Mouse (Mus musculus): ENCODE results near the gene Sun5. TPM values are rescaled to one million over a fixed set of nuclear protein-coding genes. Genes with fewer than 3 reads are reported as not detected.
"Not testable (repeated sequence)": the region's sequence is repeated elsewhere in the genome, so short reads cannot be mapped to it uniquely, and the experiment has no call there.

Sun5 gene
- polyA plus RNA-seq, 1 experiment: not detected

DNA sequence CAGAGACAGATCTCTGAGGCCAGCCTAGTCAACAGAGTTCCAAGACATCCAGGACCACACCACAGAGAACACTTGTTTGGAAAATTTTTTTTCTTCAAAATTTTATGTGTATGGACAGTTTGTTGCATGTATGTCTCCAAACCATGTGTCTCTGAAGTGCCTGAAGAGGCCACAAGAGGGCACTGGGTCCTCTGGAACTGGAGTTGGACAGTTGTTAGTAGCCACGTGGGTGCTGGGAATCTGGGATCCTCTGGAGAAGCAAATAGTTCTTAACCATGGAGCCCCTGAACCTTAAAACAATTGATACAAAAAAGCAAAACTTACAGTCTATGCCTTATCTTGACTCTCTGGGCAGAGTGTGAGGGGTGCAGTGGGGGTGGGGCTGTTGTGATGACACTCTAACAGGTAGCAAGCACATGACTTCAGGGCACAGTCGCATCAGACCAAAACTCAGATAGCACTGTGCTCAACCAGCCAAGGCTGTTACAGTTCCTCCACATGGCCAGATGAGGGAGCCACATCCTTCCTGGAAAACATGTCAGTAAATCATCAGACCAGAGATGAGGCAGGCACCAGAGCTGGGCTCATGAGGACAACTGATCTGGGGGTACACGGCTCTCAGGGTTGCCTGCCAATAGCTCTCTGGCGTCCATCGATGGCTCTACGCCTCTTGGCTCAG, 20.4 kb downstream of the Sun5 start:
- Histone ChIP-seq H3K4me3 (ENCODE audit: low read depth, low read length) (no peak overlapping the region), H3K36me3 (ENCODE audit: control insufficient read depth, insufficient read depth, low read length) (no peaks in the 10 kb centered on the region), H3K27ac (ENCODE audit: insufficient read depth, low read depth, low read length) (no peak overlapping the region), H3K4me1 (ENCODE audit: control insufficient read depth, insufficient read depth, insufficient read length, low read length) (no peaks in the 10 kb centered on the region), H3K27me3 (ENCODE audit: control insufficient read depth, insufficient read depth, low read length) (no peaks in the 10 kb centered on the region)
- 81% methylated on average over 6 of the region's 6 CpGs for WGBS
- no peak for TF ChIP-seq CTCF (IDR thresholded peaks at IDR 0.05; ENCODE audit: extremely low read depth, insufficient read length, insufficient replicate concordance, low read depth, low read length)

DNA sequence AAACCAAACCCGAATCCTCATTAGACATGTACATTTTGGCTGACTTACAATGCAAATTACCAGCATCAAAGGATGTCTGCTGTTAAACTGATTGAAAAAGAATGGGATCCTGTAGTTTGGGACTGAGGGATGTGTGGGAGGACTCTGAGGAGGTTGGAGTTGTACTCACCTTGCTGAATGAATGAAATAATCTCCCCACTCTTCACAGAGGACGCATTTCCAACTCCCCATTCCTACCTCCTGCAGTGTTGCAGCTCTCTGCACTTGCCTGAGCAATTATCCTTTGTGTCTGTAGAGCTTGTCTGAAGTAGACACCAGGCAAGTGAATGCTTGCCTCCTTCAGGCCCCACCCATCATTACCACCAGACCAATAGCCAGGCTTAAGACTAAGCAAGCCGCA, 22.5 kb downstream of the Sun5 start:
- Histone ChIP-seq H3K36me3 (ENCODE audit: control insufficient read depth, insufficient read depth, low read length) (no peaks in the 10 kb centered on the region), H3K27ac (ENCODE audit: insufficient read depth, low read depth, low read length) (no peak overlapping the region), H3K4me1 (ENCODE audit: control insufficient read depth, insufficient read depth, insufficient read length, low read length) (no peaks in the 10 kb centered on the region), H3K27me3 (ENCODE audit: control insufficient read depth, insufficient read depth, low read length) (no peaks in the 10 kb centered on the region), H3K4me3 (ENCODE audit: low read depth, low read length) (no peak overlapping the region)
- 85% methylated on average over 3 of the region's 3 CpGs for WGBS
- TF ChIP-seq CTCF (IDR thresholded peaks at IDR 0.05; ENCODE audit: extremely low read depth, insufficient read length, insufficient replicate concordance, low read depth, low read length) (no peak), POLR2A (IDR thresholded peaks at IDR 0.05; ENCODE audit: low read depth, low read length) (no peak)

DNA sequence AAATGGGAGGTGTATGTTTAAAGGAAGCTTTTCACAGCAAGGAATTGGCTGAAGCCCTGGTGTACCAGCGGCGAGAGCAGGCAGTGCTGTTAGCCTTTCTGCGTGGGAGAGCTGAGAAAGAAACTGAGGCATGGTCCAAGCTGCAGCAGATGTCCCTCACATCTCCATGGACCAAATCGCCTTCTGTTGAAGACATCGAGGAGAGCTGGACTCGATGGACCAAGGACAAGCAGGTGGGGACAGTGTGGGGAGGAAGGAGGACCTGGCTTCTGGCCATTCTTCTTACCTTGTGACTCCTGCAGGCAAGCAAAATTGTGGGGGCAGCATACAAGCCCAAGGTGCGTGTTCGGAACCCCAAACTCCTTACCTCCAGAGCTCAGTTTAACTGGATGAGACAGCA, 28.0 kb downstream of the Sun5 start:
- H3K4me3 ChIP-seq (ENCODE audit: low read depth, low read length): no peak overlapping the region
- no peaks in the 10 kb centered on the region for H3K4me1 ChIP-seq (ENCODE audit: control insufficient read depth, insufficient read depth, insufficient read length, low read length)
- H3K36me3 ChIP-seq (ENCODE audit: control insufficient read depth, insufficient read depth, low read length): no peaks in the 10 kb centered on the region
- no peak for TF ChIP-seq CTCF (IDR thresholded peaks at IDR 0.05; ENCODE audit: extremely low read depth, insufficient read length, insufficient replicate concordance, low read depth, low read length)
- no peak for TF ChIP-seq POLR2A (IDR thresholded peaks at IDR 0.05; ENCODE audit: low read depth, low read length)
- no peaks in the 10 kb centered on the region for H3K27me3 ChIP-seq (ENCODE audit: control insufficient read depth, insufficient read depth, low read length)
- no peak overlapping the region for H3K27ac ChIP-seq (ENCODE audit: insufficient read depth, low read depth, low read length)
- WGBS: 73% methylated on average over 8 of the region's 8 CpGs

DNA sequence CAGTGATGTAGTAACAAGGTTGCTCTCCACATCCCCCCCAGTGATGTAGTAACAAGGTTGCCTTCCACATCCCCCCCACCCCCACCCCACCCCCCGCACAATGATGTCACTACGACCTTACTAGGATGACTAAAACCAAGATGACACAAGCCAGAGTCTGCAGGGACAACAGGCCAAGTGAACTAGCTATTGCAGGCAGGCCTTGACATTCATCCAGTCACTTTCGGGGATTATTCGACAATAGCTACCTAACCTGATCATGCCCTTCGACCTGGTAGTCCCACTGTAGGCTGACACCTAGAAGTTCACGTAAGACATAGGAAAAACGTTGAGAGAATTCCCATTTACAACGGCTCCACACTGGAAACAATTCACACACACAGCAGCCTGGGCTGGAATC, 37.6 kb downstream of the Sun5 start:
- Histone ChIP-seq H3K27ac (ENCODE audit: insufficient read depth, low read depth, low read length) (no peak overlapping the region), H3K4me3 (ENCODE audit: low read depth, low read length) (no peak overlapping the region), H3K27me3 (ENCODE audit: control insufficient read depth, insufficient read depth, low read length) (no peaks in the 10 kb centered on the region), H3K4me1 (ENCODE audit: control insufficient read depth, insufficient read depth, insufficient read length, low read length) (no peaks in the 10 kb centered on the region), H3K36me3 (ENCODE audit: control insufficient read depth, insufficient read depth, low read length) (no peaks in the 10 kb centered on the region)
- TF ChIP-seq POLR2A (IDR thresholded peaks at IDR 0.05; ENCODE audit: low read depth, low read length) (no peak), CTCF (IDR thresholded peaks at IDR 0.05; ENCODE audit: extremely low read depth, insufficient read length, insufficient replicate concordance, low read depth, low read length) (no peak)
- 80% methylated on average over 8 of the region's 8 CpGs for WGBS

DNA sequence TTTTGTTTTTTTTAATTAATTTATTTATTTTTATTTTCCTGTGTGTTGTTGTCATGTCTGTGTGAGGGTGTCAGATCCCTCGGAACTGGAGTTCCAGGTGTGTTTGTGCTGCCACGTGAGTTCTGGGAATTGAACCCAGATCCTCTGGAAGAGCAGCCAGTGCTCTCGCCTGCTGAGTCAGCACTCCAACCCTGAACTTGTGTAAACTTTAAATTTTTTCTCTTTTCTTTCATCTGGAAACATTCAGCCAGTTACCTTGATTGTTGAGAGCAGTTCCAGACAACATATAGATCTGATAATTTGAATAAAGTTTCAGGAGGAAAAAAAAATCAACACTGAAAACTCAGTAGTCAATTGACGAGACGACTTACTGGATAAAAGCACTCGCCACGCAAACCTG, 42.2 kb downstream of the Sun5 start:
- WGBS: 75% methylated on average over 7 of the region's 7 CpGs
- TF ChIP-seq CTCF (IDR thresholded peaks at IDR 0.05; ENCODE audit: extremely low read depth, insufficient read length, insufficient replicate concordance, low read depth, low read length): no peak
- no peak for TF ChIP-seq POLR2A (IDR thresholded peaks at IDR 0.05; ENCODE audit: low read depth, low read length)
- H3K36me3 ChIP-seq (ENCODE audit: control insufficient read depth, insufficient read depth, low read length): no peaks in the 10 kb centered on the region

DNA sequence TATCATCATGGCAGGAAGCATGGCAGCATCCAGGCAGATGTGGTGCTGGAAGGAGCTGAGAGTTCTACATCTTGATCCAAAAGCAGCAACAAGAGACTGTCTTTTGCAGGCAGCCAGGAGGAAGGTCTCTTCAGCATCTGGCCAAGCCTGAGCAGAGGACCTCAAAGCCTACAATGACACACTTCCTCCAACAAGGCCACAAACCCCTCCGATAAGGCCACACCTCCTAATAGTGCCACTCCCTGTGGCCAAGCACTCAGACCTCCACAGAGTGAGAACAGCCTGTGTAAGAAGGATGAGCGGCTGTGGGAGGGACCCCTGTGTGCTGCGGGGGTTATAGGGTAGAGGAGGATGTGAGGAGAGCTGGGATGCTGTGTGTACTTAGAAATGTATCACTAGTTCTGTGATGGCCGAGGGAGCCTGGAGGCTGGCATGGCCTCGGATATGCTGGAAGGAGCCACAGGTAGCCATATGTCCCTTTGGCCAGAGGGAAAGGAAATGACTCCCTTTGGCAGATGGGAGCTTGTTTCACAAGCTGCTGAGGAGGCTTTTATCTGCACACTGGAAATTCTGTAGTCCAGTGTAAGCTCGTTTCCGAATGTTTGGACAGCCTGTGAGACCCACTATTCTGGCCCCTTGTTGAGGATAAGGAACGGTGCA, 43.6 kb downstream of the Sun5 start:
- Histone ChIP-seq H3K27ac (ENCODE audit: insufficient read depth, low read depth, low read length) (no peak overlapping the region), H3K4me3 (ENCODE audit: low read depth, low read length) (no peak overlapping the region), H3K36me3 (ENCODE audit: control insufficient read depth, insufficient read depth, low read length) (no peaks in the 10 kb centered on the region), H3K4me1 (ENCODE audit: control insufficient read depth, insufficient read depth, insufficient read length, low read length) (no peaks in the 10 kb centered on the region), H3K27me3 (ENCODE audit: control insufficient read depth, insufficient read depth, low read length) (no peaks in the 10 kb centered on the region)
- TF ChIP-seq POLR2A (IDR thresholded peaks at IDR 0.05; ENCODE audit: low read depth, low read length) (no peak), CTCF (IDR thresholded peaks at IDR 0.05; ENCODE audit: extremely low read depth, insufficient read length, insufficient replicate concordance, low read depth, low read length) (no peak)
- WGBS: 71% methylated on average over 8 of the region's 8 CpGs

More for the DNA sequence above, 42.2 kb downstream of the Sun5 start:
- no peak overlapping the region for H3K27ac ChIP-seq (ENCODE audit: insufficient read depth, low read depth, low read length)
- no peaks in the 10 kb centered on the region for H3K4me1 ChIP-seq (ENCODE audit: control insufficient read depth, insufficient read depth, insufficient read length, low read length)
- no peak overlapping the region for H3K4me3 ChIP-seq (ENCODE audit: low read depth, low read length)
- no peaks in the 10 kb centered on the region for H3K27me3 ChIP-seq (ENCODE audit: control insufficient read depth, insufficient read depth, low read length)

DNA sequence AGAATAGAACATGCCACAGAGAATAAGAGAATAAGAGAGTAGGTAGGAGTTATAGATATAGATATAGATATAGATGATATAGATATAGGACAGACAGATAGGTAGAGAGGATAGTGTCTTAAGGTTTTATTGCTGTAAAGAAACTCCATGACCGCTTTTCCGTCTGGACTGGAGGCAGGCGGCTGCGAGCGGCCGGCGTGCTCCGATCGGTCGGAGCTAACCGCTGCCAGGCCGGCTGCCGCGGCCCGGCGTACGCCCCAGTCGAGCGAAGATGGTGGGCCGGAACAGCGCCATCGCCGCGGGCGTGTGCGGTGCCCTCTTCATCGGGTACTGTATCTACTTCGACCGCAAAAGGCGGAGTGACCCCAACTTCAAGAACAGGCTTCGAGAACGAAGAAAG, 45.0 kb downstream of the Sun5 start:
- H3K36me3 ChIP-seq (ENCODE audit: control insufficient read depth, insufficient read depth, low read length); H3K27ac ChIP-seq (ENCODE audit: insufficient read depth, low read depth, low read length); H3K4me3 ChIP-seq (ENCODE audit: low read depth, low read length); H3K4me1 ChIP-seq (ENCODE audit: control insufficient read depth, insufficient read depth, insufficient read length, low read length); H3K27me3 ChIP-seq (ENCODE audit: control insufficient read depth, insufficient read depth, low read length): not testable (repeated sequence)
- 62% methylated on average over 32 of the region's 32 CpGs for WGBS
